Mouse (Mus musculus): ENCODE results near the gene Lst1. TPM values are rescaled to one million over a fixed set of nuclear protein-coding genes. Genes with fewer than 3 reads are reported as not detected.

Gene Lst1
- total RNA-seq, 2 experiments from 2014 or later, result 0.67 to 1.2 TPM

DNA sequence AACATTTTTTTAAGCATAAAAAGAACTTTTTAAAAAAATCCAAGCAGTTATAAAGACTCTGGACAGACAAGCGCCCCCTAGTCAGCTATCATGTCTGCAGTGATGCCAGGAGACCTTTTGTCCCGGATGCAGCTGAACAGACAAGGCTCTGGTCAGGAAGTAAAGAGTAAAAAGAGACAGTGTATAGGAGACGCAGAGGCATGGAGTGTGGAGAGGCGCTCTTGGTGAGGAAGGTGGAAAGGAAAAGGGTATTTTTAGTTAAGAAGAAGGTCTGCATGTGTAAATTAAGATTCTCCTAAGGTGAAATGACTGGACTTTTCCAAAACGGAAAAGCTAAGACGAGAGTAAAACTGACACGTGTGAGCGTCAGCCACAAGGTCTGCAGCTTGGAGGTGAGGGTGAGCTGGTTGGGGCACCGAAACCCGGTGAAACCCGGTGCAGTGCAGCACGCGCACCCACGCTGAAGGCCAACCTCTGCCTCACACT, 38.4 kb upstream of the Lst1 start:
- 0 out of 2 replicates have a peak, but pooled peaks have one; percentile 8 for TF ChIP-seq CTCF (IDR thresholded peaks at IDR 0.05)
- Histone ChIP-seq H3K4me3 (no peak overlapping the region), H3K27ac (no peak overlapping the region)
- intact Hi-C loops (cut with DNase I), result no loop called here
- no peak for DNase-seq

DNA sequence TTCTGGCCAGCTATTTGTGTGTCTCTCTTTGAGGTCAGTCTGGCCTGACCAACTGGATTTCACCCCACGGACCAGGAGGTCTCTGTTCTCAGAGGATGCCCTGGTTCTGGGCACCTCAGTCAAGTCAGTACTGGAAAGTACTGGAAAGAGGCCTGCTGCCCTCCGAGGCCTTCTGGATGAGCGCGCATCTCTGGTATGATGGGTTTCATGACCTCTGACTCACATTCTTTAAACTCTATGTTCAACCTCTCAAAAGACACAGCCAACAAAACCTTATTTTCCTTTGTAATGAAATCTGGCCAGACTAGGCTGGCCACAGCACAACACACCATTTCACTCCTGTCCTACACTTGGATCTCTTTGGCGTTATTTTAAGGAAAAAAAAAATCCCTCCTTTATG, 37.2 kb upstream of the Lst1 start:
- no peak overlapping the region for H3K4me3 ChIP-seq
- intact Hi-C loops (cut with DNase I), result no loop called here
- H3K27ac ChIP-seq, result no peak overlapping the region
- TF ChIP-seq CTCF (IDR thresholded peaks at IDR 0.05), result no peak
- no peak for DNase-seq

DNA sequence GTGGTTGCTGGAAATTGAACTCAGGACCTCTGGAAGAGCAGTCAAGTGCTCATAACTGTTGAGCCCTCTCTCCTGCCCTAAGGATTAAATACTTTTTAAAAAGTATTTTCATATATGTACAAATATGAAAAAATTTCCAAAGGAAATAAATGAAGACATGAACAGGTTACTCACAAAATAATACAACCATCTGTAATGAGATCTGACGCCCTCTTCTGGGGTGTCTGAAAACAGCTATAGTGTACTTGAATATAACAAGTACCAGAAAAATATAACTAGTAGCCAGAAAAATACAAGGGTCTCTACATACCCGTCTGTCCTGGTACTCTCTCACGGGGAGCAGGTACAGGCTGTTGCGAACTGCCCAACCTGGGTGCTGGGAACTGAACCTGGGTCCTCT, 36.4 kb upstream of the Lst1 start:
- no peak overlapping the region for H3K4me3 ChIP-seq
- DNase-seq, result no peak
- intact Hi-C loops (cut with DNase I), result no loop called here
- no peak for TF ChIP-seq CTCF (IDR thresholded peaks at IDR 0.05)
- H3K27ac ChIP-seq, result no peak overlapping the region

DNA sequence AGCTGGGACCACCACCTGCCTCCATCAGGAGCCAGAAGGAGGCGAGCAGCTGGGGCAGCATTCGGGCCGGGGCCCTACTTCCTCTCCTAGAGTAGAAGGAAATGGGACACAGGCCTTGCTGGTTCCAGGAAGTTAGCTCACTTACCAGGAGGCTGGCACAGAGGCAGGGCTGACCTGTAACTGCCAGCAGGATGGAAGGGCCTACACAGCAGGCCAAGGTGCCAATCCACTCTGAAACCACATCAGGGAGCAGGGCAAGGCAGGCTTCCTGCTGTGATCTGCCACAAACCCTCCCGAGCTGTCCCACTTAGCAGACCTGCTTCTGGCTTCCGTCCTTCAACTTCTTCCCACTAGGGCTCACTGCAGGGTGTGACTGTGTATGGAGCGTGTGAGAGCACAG, 34.1 kb upstream of the Lst1 start:
- peak; percentile 60 for DNase-seq
- intact Hi-C loops (cut with DNase I), result no loop called here
- no peak for TF ChIP-seq CTCF (IDR thresholded peaks at IDR 0.05)
- peak overlapping the region; percentile 39 for H3K4me3 ChIP-seq
- peak overlapping the region; percentile 70 for H3K27ac ChIP-seq

DNA sequence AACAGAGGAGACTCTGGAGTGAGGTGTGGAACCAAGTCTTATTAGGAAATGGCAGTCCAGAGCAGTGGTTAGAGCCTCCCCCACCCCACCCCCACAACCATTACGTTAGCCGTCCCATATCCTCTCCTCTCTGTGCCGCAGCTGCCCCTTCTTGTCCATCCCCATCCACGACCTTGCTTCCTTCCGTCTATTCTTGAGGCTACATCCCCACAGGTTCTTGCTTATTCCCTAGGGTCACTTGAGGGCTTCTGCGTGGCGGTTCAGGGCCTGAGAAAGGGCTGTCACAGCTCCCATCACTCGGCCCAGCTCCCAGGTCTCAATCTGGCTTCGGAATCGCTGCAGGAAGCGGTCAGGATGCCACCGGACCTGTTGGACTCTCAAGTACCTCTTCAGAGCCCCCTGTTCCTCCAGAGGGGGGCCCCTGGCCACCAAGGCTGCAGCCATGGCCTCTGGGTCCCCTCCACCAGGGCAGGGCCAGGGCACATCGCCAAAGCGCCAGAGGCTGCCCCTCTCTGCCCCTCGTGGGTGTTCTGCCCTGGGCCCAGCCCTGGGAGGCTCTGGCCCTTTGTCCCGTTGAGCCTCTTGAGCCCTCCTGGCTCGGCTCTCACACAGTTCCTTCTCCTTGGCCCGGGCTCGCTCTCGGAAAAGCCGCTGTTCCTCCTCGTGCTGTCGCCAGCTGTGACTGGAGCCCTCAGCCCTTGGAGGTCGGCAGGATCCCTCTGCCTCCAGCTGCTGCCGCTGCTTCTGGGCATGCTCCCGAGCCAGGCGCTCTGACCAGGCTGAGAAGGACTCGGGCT, 32.1 kb upstream of the Lst1 start, which contains the start of gene Gm16181:
TSS of gene Gm16181 (plus strand) at position 679 of the 797 bp plus-strand sequence.
- intact Hi-C loops (cut with DNase I), result no loop called here
- Histone ChIP-seq H3K27ac (peak within 1 kb of the TSS; percentile 80), H3K4me3 (peak within 1 kb of the TSS; percentile 44)
- DNase-seq, result no peak
- no peak for TF ChIP-seq CTCF (IDR thresholded peaks at IDR 0.05)

DNA sequence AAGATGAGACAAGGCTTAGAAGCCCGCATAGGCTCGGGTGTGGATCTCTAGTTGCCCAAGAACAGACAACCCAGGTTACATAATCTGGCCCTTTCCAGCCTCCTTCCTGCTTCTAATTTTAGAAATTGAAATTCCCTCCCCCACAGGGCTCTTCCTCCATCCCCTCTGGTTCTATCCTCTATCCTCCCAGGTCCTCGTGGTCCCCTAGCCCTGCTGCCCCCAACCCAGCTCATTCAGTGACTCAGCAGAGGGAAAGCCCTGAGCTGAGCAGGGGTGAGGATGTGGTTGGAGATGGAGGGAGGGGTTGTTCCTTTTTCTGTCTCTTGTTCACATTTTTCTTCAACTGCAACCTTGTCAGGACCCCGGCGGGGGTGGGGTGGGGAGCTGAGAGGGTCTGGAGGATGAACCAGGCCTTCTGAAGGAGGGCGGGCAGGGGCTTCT, 31.4 kb upstream of the Lst1 start:
- DNase-seq, result no peak
- intact Hi-C loops (cut with DNase I), result no loop called here
- Histone ChIP-seq H3K27ac (peak overlapping the region; percentile 80), H3K4me3 (peak overlapping the region; percentile 34; the same call in 1 of the 2 replicates)
- TF ChIP-seq CTCF (IDR thresholded peaks at IDR 0.05), result no peak

DNA sequence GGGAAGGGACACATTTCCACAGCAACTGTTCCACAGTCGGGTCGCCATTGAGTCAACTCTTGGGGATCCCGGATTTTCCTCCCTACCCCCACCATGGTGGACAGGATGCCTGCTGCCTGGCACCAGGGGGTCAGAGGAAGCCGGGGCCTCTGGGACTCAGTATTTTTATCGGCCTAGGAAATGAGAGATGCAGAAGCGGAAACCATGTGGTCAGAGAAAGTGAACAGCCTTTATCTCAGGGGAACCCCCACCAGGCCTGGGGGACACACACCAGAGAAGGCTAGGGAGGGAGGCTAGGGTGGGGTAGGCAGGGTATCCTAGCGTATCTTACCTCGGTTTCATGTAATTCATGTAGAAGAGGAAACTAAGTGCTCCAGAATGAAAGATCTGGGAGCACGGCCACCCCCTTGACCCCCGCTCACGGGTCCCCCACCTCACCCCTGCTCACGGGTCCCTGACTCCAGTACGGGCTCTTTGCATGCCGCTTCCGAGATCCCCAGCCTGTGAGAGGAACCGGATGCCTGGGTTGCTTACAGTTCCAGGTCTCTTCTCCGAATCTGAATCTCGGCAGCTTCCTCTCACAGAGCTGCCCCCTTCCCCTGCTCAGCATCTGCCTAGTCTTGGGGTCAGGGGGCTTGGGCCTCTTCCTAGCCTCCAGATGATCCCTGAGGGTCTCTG, 30.4 kb upstream of the Lst1 start:
- H3K27ac ChIP-seq, result peak overlapping the region; percentile 80
- TF ChIP-seq CTCF (IDR thresholded peaks at IDR 0.05), result no peak
- intact Hi-C loops (cut with DNase I), result no loop called here
- H3K4me3 ChIP-seq, result peak overlapping the region; percentile 16
- DNase-seq, result no peak

DNA sequence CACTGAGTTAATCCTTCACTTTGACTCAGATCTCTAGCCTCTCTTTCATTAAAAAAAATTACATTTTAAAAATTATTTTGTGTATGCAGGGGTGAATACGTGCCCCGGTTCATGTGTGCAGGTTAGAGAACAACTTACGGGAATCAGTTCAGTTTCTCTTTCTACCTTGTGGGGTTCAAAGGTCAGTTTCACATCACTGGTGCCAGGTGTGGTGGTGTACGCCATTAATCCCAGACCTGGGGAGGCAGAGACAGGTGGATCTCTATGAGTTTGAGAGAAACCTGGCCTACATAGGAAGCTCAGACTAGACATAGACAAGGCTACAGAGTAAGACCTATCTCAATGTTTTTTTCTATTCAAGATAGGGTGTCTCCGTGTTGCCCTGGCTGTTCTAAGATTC, 24.8 kb upstream of the Lst1 start:
- Histone ChIP-seq H3K4me3 (no peak overlapping the region), H3K27ac (no peak overlapping the region)
- no peak for TF ChIP-seq CTCF (IDR thresholded peaks at IDR 0.05)
- DNase-seq, result no peak
- intact Hi-C loops (cut with DNase I), result no loop called here

DNA sequence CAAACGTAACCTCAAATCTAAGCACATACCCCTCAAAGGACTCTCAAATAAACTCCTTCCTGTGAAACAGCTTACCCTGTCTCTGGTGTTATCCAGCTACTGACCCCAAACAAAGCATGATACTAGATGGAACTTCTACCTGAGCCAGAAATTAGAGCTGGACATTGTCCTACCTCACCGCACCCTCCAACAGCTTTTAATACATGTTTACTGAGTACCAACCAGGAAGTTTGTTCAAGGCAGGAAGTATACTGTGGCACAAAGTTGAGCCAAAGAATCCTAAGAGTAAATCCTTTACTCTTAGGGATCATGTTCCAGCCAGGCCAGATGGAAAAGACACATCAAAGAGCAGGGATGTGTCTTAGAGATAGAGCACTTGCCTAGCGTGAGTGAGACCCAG, 22.4 kb upstream of the Lst1 start:
- H3K27ac ChIP-seq, result no peak overlapping the region
- TF ChIP-seq CTCF (IDR thresholded peaks at IDR 0.05), result no peak
- no peak for DNase-seq
- no peak overlapping the region for H3K4me3 ChIP-seq
- intact Hi-C loops (cut with DNase I), result no loop called here

DNA sequence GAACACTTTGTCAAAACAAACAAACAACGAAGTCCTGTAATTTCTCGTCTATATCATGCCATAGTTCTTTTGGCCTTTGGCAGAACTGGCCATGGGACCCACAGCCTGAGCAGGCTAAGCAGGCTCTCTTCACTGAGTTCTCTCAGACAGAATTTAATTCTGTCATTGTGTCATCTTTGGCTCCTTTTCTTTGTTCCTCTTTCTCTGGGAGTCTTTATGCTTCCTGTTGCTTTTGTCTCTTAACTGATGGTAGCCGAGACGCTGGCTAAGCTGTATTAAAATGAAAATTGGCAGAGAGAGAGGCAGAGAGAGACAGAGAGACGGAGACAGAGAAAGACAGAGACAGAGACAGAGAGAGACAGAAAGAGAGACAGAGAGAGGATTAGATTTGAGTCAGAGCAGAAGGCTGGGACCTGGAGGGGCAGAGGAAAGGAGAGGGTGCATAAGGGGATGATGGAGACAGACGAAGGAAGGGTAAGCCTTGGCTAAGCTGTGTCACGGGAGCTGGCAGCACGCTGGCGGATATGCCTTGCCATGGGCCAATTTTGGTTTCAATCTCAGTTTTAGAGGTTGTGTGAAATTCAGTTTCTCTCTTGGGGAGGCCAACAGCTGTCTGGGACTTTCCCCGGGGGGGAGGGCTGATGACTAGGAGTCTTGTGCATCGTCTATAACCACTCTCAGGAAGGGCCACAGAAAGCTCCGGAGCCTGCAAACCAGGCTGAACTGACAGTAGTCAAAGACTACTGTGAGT, 21.7 kb upstream of the Lst1 start:
- Histone ChIP-seq H3K4me3 (no peak overlapping the region; the same call in 1 of the 2 replicates), H3K27ac (peak overlapping the region; percentile 28; the same call in 1 of the 2 replicates)
- no peak for TF ChIP-seq CTCF (IDR thresholded peaks at IDR 0.05)
- intact Hi-C loops (cut with DNase I), result no loop called here
- DNase-seq, result no peak

DNA sequence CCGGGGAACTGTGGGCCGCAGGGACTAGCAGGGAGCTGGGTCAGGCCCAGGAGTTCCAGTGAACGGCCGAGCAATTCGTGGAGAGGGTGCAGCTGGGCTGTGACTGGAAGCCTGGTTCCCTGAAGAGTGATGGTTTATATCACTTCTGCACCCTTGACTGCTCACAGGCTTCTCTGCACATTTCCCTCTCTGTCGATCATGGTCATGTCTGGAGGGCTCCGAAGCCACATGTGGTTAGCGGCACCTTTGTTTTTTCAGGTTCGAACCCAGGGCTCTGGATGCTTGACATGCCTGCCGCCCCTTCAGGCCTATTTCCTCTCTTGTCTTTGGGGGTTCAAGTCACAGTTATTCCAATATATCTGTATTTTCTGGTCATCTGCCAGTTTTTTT, 17.1 kb upstream of the Lst1 start:
- intact Hi-C loops (cut with DNase I), result no loop called here
- DNase-seq, result no peak
- no peak overlapping the region for H3K27ac ChIP-seq
- H3K4me3 ChIP-seq, result no peak overlapping the region
- TF ChIP-seq CTCF (IDR thresholded peaks at IDR 0.05), result no peak

DNA sequence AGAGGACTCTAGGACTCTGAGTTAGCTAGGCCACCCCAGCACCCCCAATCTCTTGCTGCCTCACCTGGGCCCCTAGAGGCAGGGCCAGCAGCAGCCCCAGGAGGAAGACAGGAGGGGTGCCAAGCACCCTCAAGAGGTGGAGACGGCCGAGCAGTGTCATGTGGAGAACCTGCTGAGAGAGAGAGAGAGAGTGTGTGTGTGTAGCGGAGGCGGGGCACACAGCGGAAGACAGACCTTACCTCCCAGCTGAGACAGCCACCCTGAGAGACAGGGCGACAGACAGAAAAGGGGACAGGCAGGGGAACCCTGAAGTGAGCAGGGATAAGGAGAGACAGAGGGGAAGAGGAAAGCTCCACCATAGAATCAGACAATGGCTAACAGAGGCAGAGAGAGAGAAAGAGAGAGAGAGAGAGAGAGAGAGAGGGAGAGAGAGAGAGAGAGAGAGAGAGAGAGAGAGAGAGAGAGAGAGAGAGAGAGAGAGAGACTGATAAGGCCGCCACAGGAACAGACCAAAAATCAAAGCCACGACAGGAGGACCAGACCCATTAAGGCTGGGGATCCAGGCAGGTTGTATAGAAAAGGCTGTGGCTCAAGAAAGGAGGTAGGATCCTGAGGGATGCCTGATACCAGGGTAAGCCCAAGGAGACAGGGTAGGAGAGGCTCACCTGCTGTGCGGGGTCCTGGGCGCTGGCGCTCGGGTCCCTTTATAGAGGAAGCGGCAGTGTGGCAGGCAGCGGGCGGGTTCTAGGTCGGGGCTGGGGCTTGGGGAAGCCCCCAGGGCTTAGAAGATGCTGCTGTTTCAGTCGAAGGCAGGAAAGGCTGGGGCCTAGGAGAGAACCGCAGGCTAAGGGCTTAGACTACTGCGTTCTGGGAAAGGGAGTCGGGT, 16.5 kb upstream of the Lst1 start, which contains the start of gene Lta:
TSS of gene Lta (minus strand) at position 858 of the 886 bp plus-strand sequence.
- intact Hi-C loops (cut with DNase I), result no loop called here
- no peak for DNase-seq
- Histone ChIP-seq H3K4me3 (no peak within 1 kb of the TSS), H3K27ac (no peak within 1 kb of the TSS)
- TF ChIP-seq CTCF (IDR thresholded peaks at IDR 0.05), result no peak

Data from gastrocnemius, adult 2 months (tissue).